Mouse (Mus musculus) intestine, postnatal 0 days (tissue): ENCODE measurements around the gene Olfr544. TPM values are rescaled to one million over a fixed set of nuclear protein-coding genes. Genes with fewer than 3 reads are reported as not detected.

Experiments used
- ATAC-seq: fragments of 200-750 bp; cut with Nextera tagmentation; 2 replicates; pipeline ENCODE4 v1.8.0; 2017; ENCODE audit warnings: mild to moderate bottlenecking, moderate TSS enrichment, moderate library complexity
- H3K27ac ChIP-seq: fragments of 300-500 bp; sonication (generic); 2 replicates; pipeline ENCODE4 v1.5.1; 2014; ENCODE audit warnings: mild to moderate bottlenecking, low read depth, low read length, moderate library complexity
- H3K27me3 ChIP-seq: fragments of 300-500 bp; sonication (generic); replicated peaks from 2 replicates; pipeline ENCODE4 v1.6.1; 2014; ENCODE audit warnings: low read length, mixed read lengths; ENCODE audit not compliant: control insufficient read depth, insufficient read depth
- H3K36me3 ChIP-seq: fragments of 300-500 bp; sonication (generic); 2 replicates; pipeline ENCODE4 v1.6.1; 2014; ENCODE audit warnings: mild to moderate bottlenecking, moderate library complexity; ENCODE audit not compliant: control insufficient read depth, insufficient read depth
- H3K4me1 ChIP-seq: fragments of 300-500 bp; sonication (generic); replicated peaks from 2 replicates; pipeline ENCODE4 v1.6.1; 2014; ENCODE audit warnings: antibody characterized with exemption, low read length, mixed read lengths; ENCODE audit not compliant: control insufficient read depth, insufficient read depth
- H3K4me2 ChIP-seq: fragments of 300-500 bp; sonication (generic); replicated peaks from 2 replicates; pipeline ENCODE4 v1.6.1; 2014; ENCODE audit warnings: low read depth, mild to moderate bottlenecking, moderate library complexity
- H3K4me3 ChIP-seq: fragments of 300-500 bp; sonication (generic); 2 replicates; pipeline ENCODE4 v1.5.1; 2014; ENCODE audit warnings: low read depth, low read length
- H3K9ac ChIP-seq: fragments of 300-500 bp; sonication (generic); 2 replicates; pipeline ENCODE4 v1.6.1; 2014; ENCODE audit warnings: mild to moderate bottlenecking, low read depth, low read length
- H3K9me3 ChIP-seq: fragments of 300-500 bp; sonication (generic); 2 replicates; pipeline ENCODE4 v1.6.1; 2016; ENCODE audit warnings: mixed run types; ENCODE audit not compliant: control insufficient read depth
- CTCF ChIP-seq: sonication (generic); IDR thresholded peaks from 2 replicates; pipeline ENCODE4 v1.5.1; 2016; ENCODE audit warnings: low read depth, mild to moderate bottlenecking, control low read depth, antibody characterized with exemption, moderate library complexity
- WGBS: fragments of 180-500 bp; shearing (Covaris S2); extraction: QIAGEN DNeasy Blood & Tissue Kit; methylation state at CpG from one replicate; pipeline ENCODE4 v1.1.7; 2014; 5-methylcytosine and 5-hydroxymethylcytosine counted together
- polyA plus RNA-seq: library from polyadenylated mRNA; unstranded; fragments of >200 nt; fragmentation: Nextera tagmentation; extraction: Ambion mirVana; gene quantifications from 2 replicates; pipeline ENCODE4 v1.2.1, GENCODE M21; 2015

Olfr544 gene
- polyA plus RNA-seq: 0.04 TPM in 1 of 2 replicates, not detected in the other

DNA sequence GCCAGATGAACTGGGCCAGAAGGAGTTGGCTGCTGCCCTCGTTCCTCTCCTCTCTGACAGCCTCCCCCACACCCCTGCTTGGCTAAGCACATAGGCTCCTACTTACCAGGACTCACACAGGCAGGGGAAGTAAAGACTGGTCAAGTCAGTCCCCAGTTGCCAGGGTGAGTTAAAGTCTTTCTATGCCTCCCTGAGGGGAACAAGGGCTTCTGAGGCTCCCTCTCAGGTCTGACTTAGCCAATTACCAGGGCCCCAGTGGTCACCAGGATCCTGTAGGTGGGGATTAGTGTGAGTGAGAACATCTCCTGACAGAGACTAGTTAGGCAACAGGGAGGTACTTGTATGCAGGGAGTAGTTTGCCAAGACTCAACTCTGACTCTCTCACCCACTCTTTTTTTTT is at the start of gene Olfr544:
Olfr544 (minus strand) TSS at position 153 of the 400 bp plus-strand sequence.
- Histone ChIP-seq H3K4me3 (no peak within 1 kb of the TSS), H3K9me3 (no peaks in the 10 kb centered on the region), H3K27ac (no peak within 1 kb of the TSS), H3K9ac (no peak within 1 kb of the TSS), H3K4me2 (no peak within 1 kb of the TSS), H3K36me3 (no peaks in the 10 kb centered on the region), H3K4me1 (no peaks in the 10 kb centered on the region; the same call in 1 of the 2 replicates), H3K27me3 (no peaks in the 10 kb centered on the region)
- ATAC-seq: no peak
- 44% methylated on average over 1 of the region's 1 CpGs for WGBS
- TF ChIP-seq CTCF: no peak

DNA sequence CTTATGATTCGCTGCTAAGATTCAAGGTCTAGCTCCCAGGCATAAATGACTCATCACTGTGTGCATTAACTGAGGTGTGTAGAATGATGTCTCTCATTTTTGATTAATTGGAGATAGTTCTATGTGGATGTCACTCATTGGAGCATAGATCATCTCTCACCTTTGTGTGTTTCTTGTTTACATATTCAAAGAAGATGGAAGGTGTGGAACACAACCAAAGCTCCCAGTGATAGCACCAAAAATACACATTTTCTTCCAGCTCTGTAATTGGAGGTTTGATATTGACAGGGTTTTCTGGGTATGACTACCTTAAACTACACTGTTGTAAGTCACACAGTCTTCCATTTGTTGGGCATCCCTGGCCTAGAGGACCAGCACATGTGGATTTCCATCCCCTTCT is 46.3 kb upstream of the Olfr544 start, which contains the start of gene Olfr547:
Olfr547 (plus strand) TSS at position 301 of the 400 bp plus-strand sequence.
- WGBS: 79% methylated on average over 1 of the region's 1 CpGs
- Histone ChIP-seq H3K9me3 (no peaks in the 10 kb centered on the region), H3K27me3 (no peaks in the 10 kb centered on the region), H3K27ac (no peak within 1 kb of the TSS), H3K4me3 (no peak within 1 kb of the TSS), H3K4me2 (no peak within 1 kb of the TSS), H3K36me3 (no peaks in the 10 kb centered on the region), H3K4me1 (no peaks in the 10 kb centered on the region), H3K9ac (no peak within 1 kb of the TSS)
- ATAC-seq: no peak
- no peak for TF ChIP-seq CTCF

DNA sequence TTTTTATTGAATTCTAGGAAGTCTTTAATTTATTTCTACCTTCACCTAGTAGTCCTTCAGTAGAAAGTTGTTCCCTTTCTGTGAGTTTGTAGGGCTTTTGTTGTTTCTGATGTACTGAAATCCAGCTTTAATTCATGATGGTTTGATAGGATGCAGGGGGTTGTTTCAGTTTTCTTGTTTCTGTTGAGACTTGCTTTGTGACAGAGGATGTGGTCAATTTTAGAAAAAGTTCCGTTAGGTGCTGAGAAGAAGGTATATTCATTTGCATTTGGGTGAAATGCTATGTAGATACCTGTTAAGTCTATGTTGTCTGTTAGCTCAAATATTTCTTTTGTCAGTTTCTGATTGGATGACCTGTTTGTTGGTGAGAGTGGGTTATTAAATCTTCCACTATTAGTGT is 40.9 kb upstream of the Olfr544 start:
- WGBS: 86% methylated on average over 1 of the region's 1 CpGs

DNA sequence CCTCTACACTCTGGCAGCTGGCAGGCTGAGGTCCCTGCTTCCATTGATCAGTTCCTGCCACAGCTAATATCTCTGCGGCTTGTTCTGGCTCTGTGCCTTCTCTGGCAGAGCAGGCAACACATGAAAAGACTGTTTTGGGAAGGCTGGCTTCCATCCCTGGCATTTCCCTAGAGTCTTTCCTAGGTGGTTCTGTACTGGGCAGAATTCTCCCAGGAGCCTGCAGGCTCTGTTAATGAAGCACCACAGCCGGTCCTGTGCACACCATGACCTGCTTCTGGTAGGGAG is 28.9 kb upstream of the Olfr544 start:
- Histone ChIP-seq H3K4me1 (no peaks in the 10 kb centered on the region), H3K27ac (no peak overlapping the region), H3K27me3 (peaks cover 2% of the 10 kb centered on the region; the same call in 1 of the 2 replicates), H3K4me3 (no peak overlapping the region), H3K9ac (no peak overlapping the region), H3K4me2 (no peak overlapping the region), H3K9me3 (no peaks in the 10 kb centered on the region), H3K36me3 (no peaks in the 10 kb centered on the region)
- ATAC-seq: no peak
- 84% methylated on average over 2 of the region's 2 CpGs for WGBS
- TF ChIP-seq CTCF: no peak

More for the DNA sequence above, 40.9 kb upstream of the Olfr544 start:
- H3K9ac ChIP-seq: no peak overlapping the region
- ATAC-seq: no peak
- no peaks in the 10 kb centered on the region for H3K36me3 ChIP-seq
- no peaks in the 10 kb centered on the region for H3K27me3 ChIP-seq
- H3K4me2 ChIP-seq: no peak overlapping the region
- TF ChIP-seq CTCF: no peak
- no peak overlapping the region for H3K4me3 ChIP-seq
- no peaks in the 10 kb centered on the region for H3K4me1 ChIP-seq
- H3K9me3 ChIP-seq: no peaks in the 10 kb centered on the region
- H3K27ac ChIP-seq: no peak overlapping the region

DNA sequence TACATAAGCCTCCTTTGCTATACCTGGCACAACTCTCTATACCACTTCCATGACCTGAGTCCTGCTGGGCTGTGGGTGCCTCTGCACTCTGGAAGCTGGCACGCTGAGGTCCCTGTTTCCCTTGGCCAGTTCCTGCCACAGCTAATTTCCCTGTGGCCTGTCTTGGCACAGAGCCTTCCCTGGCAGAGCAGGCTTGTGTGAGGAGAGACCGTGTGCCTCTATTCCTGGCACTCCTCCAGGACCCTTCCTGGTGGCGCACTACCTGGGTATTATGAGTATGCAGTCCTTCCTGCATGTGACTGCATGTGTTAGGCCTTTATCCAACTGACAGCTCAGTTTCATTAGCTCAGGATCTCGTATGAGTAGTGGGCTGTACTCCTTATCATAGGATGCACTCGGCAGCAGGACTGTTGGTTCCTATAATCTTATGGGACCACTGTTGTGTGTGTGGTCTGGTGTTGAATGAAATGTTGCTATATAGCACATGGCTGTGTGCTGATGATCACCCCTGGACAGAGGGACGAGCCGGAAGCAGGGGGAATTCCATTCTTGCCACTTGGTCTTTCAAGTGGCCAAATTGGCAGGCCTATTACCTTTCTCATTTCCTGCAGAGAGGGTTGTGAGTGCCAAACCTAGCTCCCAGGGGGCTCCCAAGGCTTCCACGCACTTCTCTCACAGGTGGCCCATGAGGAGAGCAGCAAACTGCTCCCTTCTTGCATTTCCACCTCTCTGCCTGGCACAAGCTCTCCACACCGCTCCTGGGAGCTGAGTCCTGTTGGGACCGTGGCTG is 28.3 kb upstream of the Olfr544 start:
- no peak overlapping the region for H3K9ac ChIP-seq
- H3K4me3 ChIP-seq: no peak overlapping the region
- H3K27me3 ChIP-seq: peaks cover 2% of the 10 kb centered on the region; the same call in 1 of the 2 replicates
- no peaks in the 10 kb centered on the region for H3K4me1 ChIP-seq
- no peak for ATAC-seq
- H3K9me3 ChIP-seq: no peaks in the 10 kb centered on the region
- no peak overlapping the region for H3K4me2 ChIP-seq
- H3K36me3 ChIP-seq: no peaks in the 10 kb centered on the region
- 79% methylated on average over 10 of the region's 10 CpGs for WGBS
- H3K27ac ChIP-seq: no peak overlapping the region
- no peak for TF ChIP-seq CTCF

DNA sequence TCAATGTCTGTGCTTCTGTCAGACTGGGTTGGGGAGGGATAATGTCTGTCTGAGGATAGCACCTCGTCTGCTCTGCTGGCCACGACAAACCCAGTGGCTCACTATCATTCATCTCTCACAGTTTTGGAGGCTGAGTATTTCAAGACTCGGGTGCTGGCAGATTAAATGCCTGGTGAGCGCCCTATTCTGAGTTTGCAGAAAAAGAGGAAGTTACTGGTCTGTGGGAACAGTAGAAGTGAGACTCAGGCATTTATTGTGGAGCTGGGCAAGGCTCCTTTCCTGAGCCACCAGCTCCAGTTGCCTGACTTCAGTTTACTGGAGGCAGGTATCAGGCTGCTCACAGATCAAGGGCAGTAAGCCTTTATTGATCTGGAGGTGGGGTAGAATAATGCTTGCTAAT is 26.0 kb upstream of the Olfr544 start:
- H3K27me3 ChIP-seq: peaks cover 2% of the 10 kb centered on the region; the same call in 1 of the 2 replicates
- ATAC-seq: no peak
- 76% methylated on average over 4 of the region's 4 CpGs for WGBS
- no peak overlapping the region for H3K4me3 ChIP-seq
- H3K9me3 ChIP-seq: no peaks in the 10 kb centered on the region
- H3K9ac ChIP-seq: no peak overlapping the region
- TF ChIP-seq CTCF: no peak
- no peak overlapping the region for H3K27ac ChIP-seq
- H3K4me2 ChIP-seq: no peak overlapping the region
- no peaks in the 10 kb centered on the region for H3K4me1 ChIP-seq
- no peaks in the 10 kb centered on the region for H3K36me3 ChIP-seq
